Mouse (Mus musculus): ENCODE results near the gene A430033K04Rik.

Gene A430033K04Rik

GRCm38 (mm10) chr5:138694496-138695167 lies 72.0 kb downstream of the A430033K04Rik start:
- no peak for DNase-seq (ENCODE audit: low read depth, low spot score)

DNA sequence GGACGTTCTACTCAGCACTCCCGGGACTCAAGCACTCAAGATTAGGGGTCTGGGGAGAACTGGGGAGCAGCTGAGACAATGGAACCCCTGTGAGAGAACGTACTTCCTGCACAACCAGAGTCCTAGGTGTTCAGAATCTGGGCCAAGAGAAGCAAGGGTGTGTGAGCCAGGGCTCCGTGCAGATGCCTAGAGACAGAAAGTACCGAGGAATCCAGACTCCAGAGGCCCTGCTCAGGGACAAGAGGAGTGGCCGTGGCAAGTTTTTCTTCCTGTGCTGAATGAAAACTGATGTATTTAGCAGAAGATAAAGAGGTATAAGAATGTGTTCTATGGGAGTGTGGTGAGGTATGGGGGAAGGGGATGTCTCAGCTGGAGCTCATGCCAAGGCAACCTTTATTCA lies 74.8 kb downstream of the A430033K04Rik start:
- no peak for DNase-seq (ENCODE audit: low read depth, low spot score)

Measured in retina, postnatal 7 days (tissue).